Mouse (Mus musculus): ENCODE measurements at regions not wholly inside any gene's neighbourhood (a gene's known extent, or its start where the extent isn't known, plus 50 kb on each side); places are given as distances from the start of the nearest gene placed in this dataset.
A peak's percentile ranks its signal among the peaks of the same experiment; 100 is the strongest.
"Not testable (repeated sequence)": the region's sequence is repeated elsewhere in the genome, so short reads cannot be mapped to it uniquely, and the experiment has no call there.

GRCm38 (mm10) chr12:79998788-79999187 lies 114.0 kb downstream of the Zfp36l1 start:
- no peak for DNase-seq (ENCODE audit: extremely low spot score in 1 of 2, low spot score in 2 of 2)
- intact Hi-C loops (cut with DNase I), result loop anchor here (10.0 kb wide), 1 partner anchor 106 kb away; no protein-coding TSS in a partner anchor

- intact Hi-C loops (cut with DNase I), result loop anchor here (10.0 kb wide), 1 partner anchor 106 kb away; no protein-coding TSS in a partner anchor
- DNase-seq (ENCODE audit: extremely low spot score in 1 of 2, low spot score in 2 of 2), result no peak
These were observed 114.5 kb downstream of the Zfp36l1 start for GRCm38 (mm10) chr12:79998339-79998738.

GRCm38 (mm10) chr12:79997201-79997600 lies 115.6 kb downstream of the Zfp36l1 start:
- no peak for DNase-seq (ENCODE audit: extremely low spot score in 1 of 2, low spot score in 2 of 2)
- intact Hi-C loops (cut with DNase I), result loop anchor here (10.0 kb wide), 1 partner anchor 108 kb away; no protein-coding TSS in a partner anchor

- intact Hi-C loops (cut with DNase I), result loop anchor here (10.0 kb wide), 1 partner anchor 109 kb away; no protein-coding TSS in a partner anchor
- DNase-seq (ENCODE audit: extremely low spot score in 1 of 2, low spot score in 2 of 2), result no peak
These were observed 117.2 kb downstream of the Zfp36l1 start for GRCm38 (mm10) chr12:79995521-79996094.

- DNase-seq (ENCODE audit: extremely low spot score in 1 of 2, low spot score in 2 of 2), result peak in 1 of 2 experiments; percentile 85
- intact Hi-C loops (cut with DNase I), result loop anchor here (10.0 kb wide), 1 partner anchor 111 kb away; no protein-coding TSS in a partner anchor
These were observed 118.8 kb downstream of the Zfp36l1 start for GRCm38 (mm10) chr12:79993821-79994571.

- DNase-seq (ENCODE audit: extremely low spot score in 1 of 2, low spot score in 2 of 2), result no peak
- intact Hi-C loops (cut with DNase I), result loop anchor here (10.0 kb wide), 1 partner anchor 114 kb away; no protein-coding TSS in a partner anchor
These were observed 121.5 kb downstream of the Zfp36l1 start for GRCm38 (mm10) chr12:79991279-79991678.

GRCm38 (mm10) chr12:79990751-79991150 lies 122.1 kb downstream of the Zfp36l1 start:
- intact Hi-C loops (cut with DNase I), result loop anchor here (10.0 kb wide), 1 partner anchor 114 kb away; no protein-coding TSS in a partner anchor
- DNase-seq (ENCODE audit: extremely low spot score in 1 of 2, low spot score in 2 of 2), result no peak

- DNase-seq (ENCODE audit: extremely low spot score in 1 of 2, low spot score in 2 of 2), result no peak
- intact Hi-C loops (cut with DNase I), result loop anchor here (10.0 kb wide), 1 partner anchor 115 kb away; no protein-coding TSS in a partner anchor
These were observed 123.2 kb downstream of the Zfp36l1 start for GRCm38 (mm10) chr12:79989582-79990110.

- intact Hi-C loops (cut with DNase I), result no loop called here
These were observed 124.1 kb downstream of the Zfp36l1 start for GRCm38 (mm10) chr12:79988401-79989358.

GRCm38 (mm10) chr12:79986241-79986976 lies 126.4 kb downstream of the Zfp36l1 start:
- no peak for DNase-seq (ENCODE audit: extremely low spot score in 1 of 2, low spot score in 2 of 2)
- intact Hi-C loops (cut with DNase I), result no loop called here

More at GRCm38 (mm10) chr12:79988401-79989358, 124.1 kb downstream of the Zfp36l1 start:
- peak in 1 of 2 experiments; percentile 61 for DNase-seq (ENCODE audit: extremely low spot score in 1 of 2, low spot score in 2 of 2)

GRCm38 (mm10) chr12:79984985-79985747 lies 127.6 kb downstream of the Zfp36l1 start:
- intact Hi-C loops (cut with DNase I), result no loop called here
- DNase-seq (ENCODE audit: extremely low spot score in 1 of 2, low spot score in 2 of 2), result no peak

GRCm38 (mm10) chr12:79984025-79984790 lies 128.6 kb downstream of the Zfp36l1 start:
- DNase-seq (ENCODE audit: extremely low spot score in 1 of 2, low spot score in 2 of 2), result no peak
- intact Hi-C loops (cut with DNase I), result no loop called here

- intact Hi-C loops (cut with DNase I), result no loop called here
- DNase-seq (ENCODE audit: extremely low spot score in 1 of 2, low spot score in 2 of 2), result no peak
These were observed 129.6 kb downstream of the Zfp36l1 start for GRCm38 (mm10) chr12:79983232-79983631.

- DNase-seq (ENCODE audit: extremely low spot score in 1 of 2, low spot score in 2 of 2); intact Hi-C loops (cut with DNase I): not testable (repeated sequence)
These were observed 130.3 kb downstream of the Zfp36l1 start for GRCm38 (mm10) chr12:79982497-79982896.

- no peak for DNase-seq (ENCODE audit: extremely low spot score in 1 of 2, low spot score in 2 of 2)
- intact Hi-C loops (cut with DNase I), result no loop called here
These were observed 132.1 kb downstream of the Zfp36l1 start for GRCm38 (mm10) chr12:79980711-79981110.

- intact Hi-C loops (cut with DNase I), result loop anchor here (5.0 kb wide), 1 partner anchor 85 kb away; no protein-coding TSS in a partner anchor
These were observed 135.7 kb downstream of the Zfp36l1 start for GRCm38 (mm10) chr12:79977136-79977535.

More at GRCm38 (mm10) chr12:79977136-79977535, 135.7 kb downstream of the Zfp36l1 start:
- no peak for DNase-seq (ENCODE audit: extremely low spot score in 1 of 2, low spot score in 2 of 2)

Data from left cerebral cortex, postnatal 10 days (tissue).